Mouse (Mus musculus): ENCODE measurements around the gene Col6a4. TPM values are rescaled to one million over a fixed set of nuclear protein-coding genes. Genes with fewer than 3 reads are reported as not detected.

Col6a4 gene
- polyA plus RNA-seq, 1 experiment = not detected

DNA sequence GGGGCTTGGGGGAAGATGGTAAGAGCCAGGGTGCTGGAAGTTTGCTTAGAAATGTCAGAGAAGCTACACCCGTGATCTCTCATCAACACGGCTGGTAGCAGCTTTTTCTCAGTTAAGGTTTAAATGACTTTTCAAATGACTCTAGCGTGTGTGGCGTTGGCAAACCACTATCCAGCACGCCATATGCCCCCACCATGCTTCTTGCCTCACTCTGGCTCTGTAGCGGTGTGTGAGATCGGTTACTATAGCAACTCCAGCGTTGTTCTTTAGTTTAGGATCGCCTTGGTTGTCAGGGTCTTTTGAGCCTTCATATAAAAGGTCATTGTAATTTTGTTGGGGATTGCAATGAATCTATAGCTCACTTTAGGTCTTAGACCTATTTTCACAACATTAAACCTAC lies 22.5 kb upstream of the Col6a4 start:
- Histone ChIP-seq H3K36me3 (replicated peaks; ENCODE audit: low read length) (no peaks in the 10 kb centered on the region), H3K27me3 (replicated peaks) (peaks cover 28% of the 10 kb centered on the region), H3K4me1 (peaks cover 3% of the 10 kb centered on the region; the same call in 1 of the 2 replicates), H3K4me3 (replicated peaks) (no peak overlapping the region), H3K9me3 (no peaks in the 10 kb centered on the region)
- TF ChIP-seq GATA1 (IDR thresholded peaks at IDR 0.05; ENCODE audit: borderline replicate concordance, low read length) (no peak), FLI1 (IDR thresholded peaks at IDR 0.05; ENCODE audit: low read length) (no peak)

GRCm38 (mm10) chr9:106115801-106116424 lies 19.3 kb upstream of the Col6a4 start:
- TF ChIP-seq FLI1 (IDR thresholded peaks at IDR 0.05; ENCODE audit: low read length) (no peak), GATA1 (IDR thresholded peaks at IDR 0.05; ENCODE audit: borderline replicate concordance, low read length) (no peak)
- no peaks in the 10 kb centered on the region for H3K9me3 ChIP-seq
- H3K4me3 ChIP-seq (replicated peaks) = no peak overlapping the region
- H3K36me3 ChIP-seq (replicated peaks; ENCODE audit: low read length) = no peaks in the 10 kb centered on the region
- H3K4me1 ChIP-seq = peaks cover 3% of the 10 kb centered on the region; the same call in 1 of the 2 replicates
- H3K27me3 ChIP-seq (replicated peaks) = peaks cover 30% of the 10 kb centered on the region

DNA sequence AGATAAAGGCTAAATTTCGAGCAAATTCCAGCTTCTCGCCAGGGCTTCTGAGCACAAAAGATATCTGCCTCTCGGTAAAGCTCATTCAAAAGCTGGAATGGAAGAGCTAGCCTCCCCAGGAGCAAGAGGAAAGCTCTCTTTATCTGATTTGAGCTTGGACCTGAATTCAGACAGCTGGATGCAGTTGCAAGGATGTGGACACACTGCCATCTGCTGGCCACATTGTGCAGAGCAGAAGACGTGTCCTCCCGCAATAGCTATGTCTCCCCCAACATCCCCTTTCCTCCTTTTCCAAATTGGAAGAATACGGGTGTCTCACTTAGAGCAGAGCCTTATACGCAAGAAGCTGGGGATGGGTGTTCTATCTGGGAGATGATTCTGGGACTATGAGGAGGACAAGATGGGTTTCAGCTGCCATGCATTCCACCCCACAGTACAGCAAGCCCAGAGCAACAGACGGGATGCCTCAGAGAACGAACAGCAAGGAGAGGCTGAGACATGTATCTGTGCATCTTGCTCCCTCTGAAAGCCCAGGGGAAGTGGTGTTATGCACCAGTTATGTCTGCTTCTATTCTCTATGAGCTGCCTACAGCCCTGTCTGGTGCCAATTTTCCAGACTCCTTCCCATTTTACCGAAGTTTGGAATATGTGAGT lies 16.3 kb upstream of the Col6a4 start:
- Histone ChIP-seq H3K4me1 (peaks cover 3% of the 10 kb centered on the region; the same call in 1 of the 2 replicates), H3K4me3 (replicated peaks) (no peak overlapping the region), H3K36me3 (replicated peaks; ENCODE audit: low read length) (no peaks in the 10 kb centered on the region), H3K9me3 (peaks cover 4% of the 10 kb centered on the region), H3K27me3 (replicated peaks) (peaks cover 23% of the 10 kb centered on the region)
- no peak for TF ChIP-seq GATA1 (IDR thresholded peaks at IDR 0.05; ENCODE audit: borderline replicate concordance, low read length)
- TF ChIP-seq FLI1 (IDR thresholded peaks at IDR 0.05; ENCODE audit: low read length) = no peak

DNA sequence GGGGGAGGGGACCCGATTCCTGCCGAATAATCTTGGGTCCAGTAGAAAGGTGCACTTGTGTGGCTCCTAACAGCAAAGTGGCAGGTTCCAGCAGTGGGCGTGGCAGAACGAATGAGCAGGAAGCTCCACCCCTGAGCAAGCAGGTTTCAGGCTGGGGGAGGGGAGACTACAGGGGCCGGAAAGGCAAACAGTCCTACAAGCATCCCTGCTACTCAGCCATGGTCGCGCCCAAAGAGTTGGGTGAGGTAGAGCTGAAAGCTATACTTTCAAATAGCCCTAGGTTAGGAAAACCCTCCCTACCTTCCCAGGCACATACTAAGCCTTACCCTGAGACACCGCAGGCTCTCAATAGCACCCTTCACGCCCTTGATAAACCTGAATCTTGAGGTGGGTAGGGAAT lies 9.7 kb upstream of the Col6a4 start:
- Histone ChIP-seq H3K9me3 (peaks cover 4% of the 10 kb centered on the region), H3K36me3 (replicated peaks; ENCODE audit: low read length) (no peaks in the 10 kb centered on the region), H3K27me3 (replicated peaks) (no peaks in the 10 kb centered on the region), H3K4me3 (replicated peaks) (no peak overlapping the region), H3K4me1 (no peaks in the 10 kb centered on the region)
- TF ChIP-seq FLI1 (IDR thresholded peaks at IDR 0.05; ENCODE audit: low read length) (no peak), GATA1 (IDR thresholded peaks at IDR 0.05; ENCODE audit: borderline replicate concordance, low read length) (no peak)

DNA sequence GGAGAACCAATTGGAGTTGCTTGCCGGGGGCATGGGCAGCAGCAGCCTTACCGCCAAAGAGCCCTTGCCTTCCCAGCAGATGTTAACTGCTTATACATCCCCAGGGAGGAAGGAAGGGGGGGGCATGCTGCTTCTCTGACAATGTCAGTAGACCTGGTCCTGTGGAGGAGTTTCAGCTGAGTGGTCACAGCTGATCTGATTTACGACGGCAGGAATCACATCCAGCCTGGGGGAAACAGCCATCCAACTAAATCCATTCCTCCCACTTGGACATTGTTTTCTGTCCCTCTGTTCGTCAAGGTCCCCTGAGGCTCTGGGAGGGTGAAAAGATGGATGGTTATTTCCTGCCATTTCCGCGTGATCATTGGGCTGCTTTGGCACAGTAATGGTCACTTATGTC lies 7.8 kb upstream of the Col6a4 start:
- TF ChIP-seq GATA1 (IDR thresholded peaks at IDR 0.05; ENCODE audit: borderline replicate concordance, low read length) (no peak), FLI1 (IDR thresholded peaks at IDR 0.05; ENCODE audit: low read length) (no peak)
- Histone ChIP-seq H3K4me3 (replicated peaks) (no peak overlapping the region), H3K9me3 (peaks cover 3% of the 10 kb centered on the region), H3K36me3 (replicated peaks; ENCODE audit: low read length) (no peaks in the 10 kb centered on the region), H3K4me1 (no peaks in the 10 kb centered on the region), H3K27me3 (replicated peaks) (no peaks in the 10 kb centered on the region)

- Histone ChIP-seq H3K4me3 (replicated peaks) (peak overlapping the region; percentile 10), H3K36me3 (replicated peaks; ENCODE audit: low read length) (no peaks in the 10 kb centered on the region), H3K9me3 (no peaks in the 10 kb centered on the region; the same call in 1 of the 2 replicates), H3K27me3 (replicated peaks) (no peaks in the 10 kb centered on the region), H3K4me1 (no peaks in the 10 kb centered on the region)
- TF ChIP-seq GATA1 (IDR thresholded peaks at IDR 0.05; ENCODE audit: borderline replicate concordance, low read length) = no peak
- no peak for TF ChIP-seq FLI1 (IDR thresholded peaks at IDR 0.05; ENCODE audit: low read length)
Measured at GRCm38 (mm10) chr9:106101166-106101565, 4.6 kb upstream of the Col6a4 start.

DNA sequence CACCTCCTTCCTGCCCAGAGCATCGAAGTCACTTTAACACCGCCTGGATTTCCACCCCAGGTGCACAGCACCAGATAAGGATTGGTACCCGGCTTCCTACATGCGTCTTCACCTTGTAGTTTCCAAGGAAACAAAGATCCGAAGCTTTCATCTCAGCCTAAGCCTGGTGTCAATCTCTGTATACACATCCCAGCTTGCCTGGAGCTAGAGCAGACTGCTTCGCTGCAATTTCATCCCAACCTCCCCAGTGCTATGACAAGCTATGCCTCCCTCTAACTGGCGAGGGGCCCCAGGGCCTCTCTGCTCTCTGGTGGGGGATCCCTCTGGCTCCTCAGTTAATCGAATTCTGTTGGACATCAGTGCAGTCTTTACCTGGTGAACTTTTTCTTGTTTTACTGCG lies 3.7 kb upstream of the Col6a4 start:
- Histone ChIP-seq H3K4me1 (no peaks in the 10 kb centered on the region), H3K4me3 (replicated peaks) (no peak overlapping the region), H3K27me3 (replicated peaks) (no peaks in the 10 kb centered on the region), H3K9me3 (no peaks in the 10 kb centered on the region; the same call in 1 of the 2 replicates), H3K36me3 (replicated peaks; ENCODE audit: low read length) (no peaks in the 10 kb centered on the region)
- no peak for TF ChIP-seq FLI1 (IDR thresholded peaks at IDR 0.05; ENCODE audit: low read length)
- TF ChIP-seq GATA1 (IDR thresholded peaks at IDR 0.05; ENCODE audit: borderline replicate concordance, low read length) = no peak

GRCm38 (mm10) chr9:106099379-106100021 lies 2.9 kb upstream of the Col6a4 start:
- no peaks in the 10 kb centered on the region for H3K9me3 ChIP-seq
- no peaks in the 10 kb centered on the region for H3K36me3 ChIP-seq (replicated peaks; ENCODE audit: low read length)
- TF ChIP-seq GATA1 (IDR thresholded peaks at IDR 0.05; ENCODE audit: borderline replicate concordance, low read length) = no peak
- no peaks in the 10 kb centered on the region for H3K4me1 ChIP-seq
- H3K27me3 ChIP-seq (replicated peaks) = no peaks in the 10 kb centered on the region
- H3K4me3 ChIP-seq (replicated peaks) = no peak overlapping the region

GRCm38 (mm10) chr9:106081528-106081927 lies 15.1 kb downstream of the Col6a4 start:
- TF ChIP-seq GATA1 (IDR thresholded peaks at IDR 0.05; ENCODE audit: borderline replicate concordance, low read length) = no peak
- TF ChIP-seq FLI1 (IDR thresholded peaks at IDR 0.05; ENCODE audit: low read length) = no peak

More at GRCm38 (mm10) chr9:106081528-106081927, 15.1 kb downstream of the Col6a4 start:
- Histone ChIP-seq H3K4me1 (no peaks in the 10 kb centered on the region), H3K36me3 (replicated peaks; ENCODE audit: low read length) (no peaks in the 10 kb centered on the region), H3K27me3 (replicated peaks) (no peaks in the 10 kb centered on the region), H3K9me3 (no peaks in the 10 kb centered on the region), H3K4me3 (replicated peaks) (no peak overlapping the region)

Data from megakaryocyte, embryonic 14.5 days (primary cell).